Mouse (Mus musculus): Measurements from ENCODE around the gene BC030870. TPM values are rescaled to one million over a fixed set of nuclear protein-coding genes. Genes with fewer than 3 reads are reported as not detected.
"Not testable (repeated sequence)": the region's sequence is repeated elsewhere in the genome, so short reads cannot be mapped to it uniquely, and the experiment has no call there.

BC030870 gene
- not detected in 2 replicates for polyA plus RNA-seq (2016; fragmentation: Nextera tagmentation; extraction: Ambion mirVana)

DNA sequence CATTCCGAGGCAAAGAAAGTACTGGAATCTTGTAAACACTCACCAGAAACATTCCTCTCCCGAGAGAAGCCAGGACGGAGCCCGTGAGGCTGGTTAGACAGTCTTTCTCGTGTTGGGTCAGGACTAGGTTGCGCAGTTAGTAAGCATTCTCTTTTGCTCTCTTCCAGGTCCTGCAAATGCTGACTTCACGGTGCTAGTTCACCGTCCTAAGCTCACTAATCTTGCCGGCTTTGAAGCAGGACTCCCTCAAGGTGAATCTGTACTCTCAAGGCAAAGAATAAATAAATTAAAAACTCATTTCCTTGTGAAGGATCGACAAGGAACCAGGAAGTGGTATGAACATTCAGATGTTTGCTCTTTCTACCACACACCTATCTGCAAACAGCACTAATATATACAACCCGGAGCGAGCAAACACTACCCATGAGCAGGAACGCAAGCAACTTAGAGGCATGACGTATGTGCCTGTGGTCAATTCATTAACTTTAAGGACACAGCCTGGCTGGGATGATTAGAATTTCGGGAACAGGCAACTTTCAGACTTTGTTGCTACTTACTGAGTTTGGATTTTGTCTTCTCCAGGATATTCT lies at the start of gene BC030870:
Gene BC030870 (minus strand): TSS at position 365 of the 590 bp plus-strand sequence.
- 89% methylated on average over 15 of the region's 15 CpGs for WGBS
- no peaks in the 10 kb centered on the region for H3K4me1 ChIP-seq
- no peaks in the 10 kb centered on the region for H3K9me3 ChIP-seq
- H3K4me3 ChIP-seq, result no peak within 1 kb of the TSS
- H3K27me3 ChIP-seq (ENCODE audit: poor library complexity, severe bottlenecking), result no peaks in the 10 kb centered on the region
- no peak for DNase-seq (ENCODE audit: extremely low spot score, low spot score)
- H3K36me3 ChIP-seq (replicated peaks), result no peaks in the 10 kb centered on the region
- no peak within 1 kb of the TSS for H3K27ac ChIP-seq

DNA sequence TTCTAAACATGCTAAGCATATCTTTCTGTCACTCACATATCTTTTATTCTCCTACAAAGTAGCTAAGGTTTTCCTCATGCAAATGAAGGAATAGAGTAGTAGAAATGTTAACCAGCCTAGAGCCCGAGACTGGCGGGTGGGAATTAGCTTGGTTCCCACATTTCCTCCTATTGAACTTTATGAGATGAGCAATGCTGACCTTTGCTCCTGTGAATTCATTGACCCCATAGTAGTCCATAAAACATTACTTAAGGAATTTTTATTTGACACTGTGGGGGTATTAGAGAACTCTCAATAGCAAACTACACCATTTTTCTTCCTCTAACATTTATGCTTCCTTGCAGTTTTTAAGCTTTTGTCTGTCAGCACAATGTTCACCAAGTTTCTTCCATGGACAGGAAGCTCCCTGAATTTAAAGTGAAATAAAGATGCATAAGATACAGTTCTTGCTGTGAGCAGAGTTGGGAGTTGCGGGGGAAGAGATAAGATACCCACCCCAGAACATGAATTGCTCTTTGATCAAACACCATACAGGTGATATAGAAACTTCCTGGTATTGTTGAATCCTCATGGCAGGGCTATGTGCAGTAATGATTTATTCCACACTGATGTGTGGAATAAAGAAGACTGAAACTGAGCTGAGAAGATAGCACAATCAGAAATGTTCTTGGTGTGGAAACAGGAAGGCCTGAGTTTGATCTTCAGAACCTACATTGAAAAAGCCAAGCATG lies 45.5 kb upstream of the BC030870 start:
- H3K27ac ChIP-seq, result no peak overlapping the region
- no peaks in the 10 kb centered on the region for H3K9me3 ChIP-seq
- peaks cover 3% of the 10 kb centered on the region for H3K4me1 ChIP-seq
- DNase-seq (ENCODE audit: extremely low spot score, low spot score), result no peak
- WGBS, result 81% methylated on average over 3 of the region's 3 CpGs
- H3K27me3 ChIP-seq (ENCODE audit: poor library complexity, severe bottlenecking), result no peaks in the 10 kb centered on the region
- no peak overlapping the region for H3K4me3 ChIP-seq
- H3K36me3 ChIP-seq (replicated peaks), result no peaks in the 10 kb centered on the region

DNA sequence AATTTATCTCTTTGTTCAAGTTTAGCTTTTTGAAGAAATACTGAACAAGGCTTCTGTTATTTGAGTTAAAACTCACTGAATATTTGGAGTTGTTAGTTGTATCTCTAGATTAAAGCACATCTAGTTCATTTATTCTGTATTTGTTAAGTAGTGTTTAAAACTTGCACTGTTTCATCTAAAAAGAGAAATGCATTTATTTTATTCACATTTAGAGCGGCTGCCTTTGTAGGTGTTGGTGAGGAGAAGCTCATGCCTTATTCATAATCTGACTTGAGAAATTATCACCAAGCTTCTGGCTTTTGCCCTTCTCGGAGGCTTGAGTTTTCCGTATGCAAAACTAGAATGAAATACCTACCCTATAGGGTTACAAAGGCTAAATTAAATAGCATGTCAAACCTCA lies 39.8 kb upstream of the BC030870 start:
- H3K4me1 ChIP-seq, result no peaks in the 10 kb centered on the region
- H3K27me3 ChIP-seq (ENCODE audit: poor library complexity, severe bottlenecking), result no peaks in the 10 kb centered on the region
- no peaks in the 10 kb centered on the region for H3K9me3 ChIP-seq
- H3K36me3 ChIP-seq (replicated peaks), result no peaks in the 10 kb centered on the region
- no peak overlapping the region for H3K27ac ChIP-seq
- 93% methylated on average over 3 of the region's 3 CpGs for WGBS
- H3K4me3 ChIP-seq, result no peak overlapping the region
- DNase-seq (ENCODE audit: extremely low spot score, low spot score), result no peak

DNA sequence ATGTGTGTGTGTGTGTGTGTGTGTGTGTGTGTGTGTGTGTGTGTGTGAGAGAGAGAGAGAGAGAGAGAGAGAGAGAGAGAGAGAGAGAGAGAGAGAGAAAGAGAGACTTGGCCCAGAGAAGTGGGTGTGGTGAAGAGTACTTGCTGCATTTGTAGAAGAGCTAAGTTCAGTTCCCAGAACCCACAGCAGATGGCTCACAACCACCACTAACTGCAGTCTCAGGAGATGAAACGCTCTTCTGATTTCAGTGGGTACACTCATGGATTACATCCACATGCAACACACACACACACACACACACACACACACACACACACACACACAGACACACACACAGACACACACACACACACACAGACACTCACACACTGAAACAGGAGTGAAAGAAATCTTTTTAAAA lies 31.3 kb upstream of the BC030870 start:
- not testable (repeated sequence) for H3K4me3 ChIP-seq; H3K27ac ChIP-seq; DNase-seq (ENCODE audit: extremely low spot score, low spot score); H3K27me3 ChIP-seq (ENCODE audit: poor library complexity, severe bottlenecking); H3K36me3 ChIP-seq (replicated peaks); H3K4me1 ChIP-seq; H3K9me3 ChIP-seq
- 78% methylated on average over 1 of the region's 1 CpGs for WGBS

DNA sequence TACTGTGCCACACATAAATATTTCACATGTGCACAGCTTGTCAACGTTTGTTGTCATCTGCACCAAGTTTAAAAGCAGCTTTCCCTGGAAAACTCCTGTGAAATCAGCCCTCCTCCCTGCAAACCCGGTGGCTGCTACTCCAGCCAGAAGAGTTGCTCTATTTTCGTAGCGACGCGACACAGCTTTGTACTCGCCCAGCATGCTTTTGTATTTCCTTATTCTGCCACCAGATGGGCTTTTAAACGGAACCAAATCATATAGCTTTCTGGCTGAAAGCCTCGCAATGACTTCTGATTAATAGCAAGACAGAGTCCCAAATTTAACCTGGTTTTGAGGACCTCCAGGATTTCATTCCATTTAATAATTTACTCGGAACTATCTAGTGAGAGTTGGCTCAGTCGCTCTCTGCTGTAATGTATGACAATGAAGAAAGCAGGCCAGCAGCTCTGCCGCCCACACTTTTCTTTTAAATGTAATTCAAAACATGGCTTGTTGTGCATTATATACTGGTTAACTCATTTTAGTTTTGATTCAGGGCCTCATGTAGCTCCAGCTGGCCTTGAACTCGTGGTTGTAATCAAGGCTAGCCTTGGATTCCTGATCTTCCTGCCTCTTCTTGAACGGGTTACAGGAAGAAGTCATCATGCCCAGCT lies 29.9 kb upstream of the BC030870 start:
- 73% methylated on average over 14 of the region's 14 CpGs for WGBS
- Histone ChIP-seq H3K27ac (no peak overlapping the region), H3K27me3 (ENCODE audit: poor library complexity, severe bottlenecking) (no peaks in the 10 kb centered on the region), H3K4me3 (no peak overlapping the region), H3K9me3 (no peaks in the 10 kb centered on the region), H3K36me3 (replicated peaks) (no peaks in the 10 kb centered on the region), H3K4me1 (no peaks in the 10 kb centered on the region)
- DNase-seq (ENCODE audit: extremely low spot score, low spot score), result no peak

DNA sequence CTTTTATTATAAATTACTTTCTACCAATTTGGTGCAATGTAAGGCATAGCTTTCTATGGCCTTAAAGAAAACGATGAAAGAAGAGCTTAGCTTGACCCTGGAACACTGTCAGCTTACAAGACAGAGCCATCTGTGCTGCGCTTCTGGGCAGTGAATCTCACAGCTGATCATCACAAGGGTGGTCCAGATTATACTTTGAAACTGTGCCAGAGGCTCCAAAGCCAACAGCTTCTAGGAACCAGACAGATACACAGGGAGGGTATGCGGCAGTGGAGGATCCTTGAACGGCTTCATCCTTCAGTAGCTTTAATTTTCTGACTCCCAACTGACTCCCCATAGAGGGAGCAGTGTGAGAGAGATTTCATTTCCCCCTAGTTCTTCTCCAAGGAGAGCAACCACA lies 28.5 kb upstream of the BC030870 start:
- H3K4me1 ChIP-seq, result no peaks in the 10 kb centered on the region
- no peak for DNase-seq (ENCODE audit: extremely low spot score, low spot score)
- no peaks in the 10 kb centered on the region for H3K27me3 ChIP-seq (ENCODE audit: poor library complexity, severe bottlenecking)
- no peak overlapping the region for H3K4me3 ChIP-seq
- H3K27ac ChIP-seq, result no peak overlapping the region
- H3K9me3 ChIP-seq, result no peaks in the 10 kb centered on the region
- no peaks in the 10 kb centered on the region for H3K36me3 ChIP-seq (replicated peaks)
- 93% methylated on average over 4 of the region's 4 CpGs for WGBS

DNA sequence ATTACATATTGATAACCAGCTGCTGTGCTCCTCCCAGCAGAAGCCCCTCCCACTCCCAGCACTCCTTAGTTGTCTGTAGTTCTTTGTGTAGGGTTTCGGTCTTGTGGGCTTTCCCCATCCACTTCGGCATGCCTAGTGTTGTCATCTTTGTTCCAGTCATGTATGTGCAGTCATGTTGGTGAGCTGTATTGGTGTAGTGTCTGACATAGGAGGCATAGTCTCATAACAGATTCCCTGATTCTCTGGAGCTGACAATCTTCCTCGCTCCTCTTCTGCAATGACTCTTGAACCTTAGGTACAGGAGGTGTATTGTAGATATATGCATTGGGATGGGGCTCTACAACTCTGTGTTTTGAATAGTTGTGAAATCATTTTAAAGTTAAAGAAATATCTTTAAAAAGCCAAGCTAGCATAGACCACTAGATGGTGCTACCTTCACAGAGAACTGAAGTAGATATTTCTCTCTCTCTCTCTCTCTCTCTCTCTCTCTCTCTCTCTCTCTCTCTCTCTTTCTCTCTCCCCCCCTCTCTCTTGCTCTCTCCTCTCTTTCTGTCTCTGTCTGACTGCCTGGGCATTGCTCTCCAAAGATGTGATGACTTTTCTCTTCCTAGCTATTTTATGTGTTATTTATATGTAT lies 9.6 kb upstream of the BC030870 start:
- Histone ChIP-seq H3K9me3 (no peaks in the 10 kb centered on the region), H3K27me3 (ENCODE audit: poor library complexity, severe bottlenecking) (no peaks in the 10 kb centered on the region), H3K4me3 (no peak overlapping the region), H3K36me3 (replicated peaks) (no peaks in the 10 kb centered on the region), H3K27ac (no peak overlapping the region), H3K4me1 (no peaks in the 10 kb centered on the region)
- WGBS, result 74% methylated on average over 3 of the region's 3 CpGs
- no peak for DNase-seq (ENCODE audit: extremely low spot score, low spot score)

DNA sequence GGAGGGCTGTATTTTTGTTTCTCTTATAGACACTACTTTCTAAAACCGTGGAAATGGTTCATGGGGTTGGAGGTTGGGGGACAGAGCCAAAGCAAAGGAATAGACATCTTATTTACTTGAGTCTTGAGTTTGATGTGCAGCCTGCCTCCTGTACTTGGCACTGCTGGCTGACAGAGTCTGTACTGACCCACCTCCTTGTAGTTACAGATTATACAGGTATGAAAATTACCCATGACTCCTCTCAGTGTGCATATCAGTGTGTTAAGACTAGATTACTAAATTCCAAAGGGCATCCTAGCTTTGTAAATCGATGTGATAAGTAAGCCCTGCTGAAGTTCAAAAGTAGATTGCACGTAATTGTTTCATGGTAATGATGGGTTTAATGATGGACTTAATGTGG lies 2.9 kb downstream of the BC030870 start:
- no peak overlapping the region for H3K4me3 ChIP-seq
- DNase-seq (ENCODE audit: extremely low spot score, low spot score), result no peak
- no peaks in the 10 kb centered on the region for H3K4me1 ChIP-seq
- H3K36me3 ChIP-seq (replicated peaks), result no peaks in the 10 kb centered on the region
- no peak overlapping the region for H3K27ac ChIP-seq
- no peaks in the 10 kb centered on the region for H3K27me3 ChIP-seq (ENCODE audit: poor library complexity, severe bottlenecking)
- 86% methylated on average over 3 of the region's 3 CpGs for WGBS
- H3K9me3 ChIP-seq, result no peaks in the 10 kb centered on the region

DNA sequence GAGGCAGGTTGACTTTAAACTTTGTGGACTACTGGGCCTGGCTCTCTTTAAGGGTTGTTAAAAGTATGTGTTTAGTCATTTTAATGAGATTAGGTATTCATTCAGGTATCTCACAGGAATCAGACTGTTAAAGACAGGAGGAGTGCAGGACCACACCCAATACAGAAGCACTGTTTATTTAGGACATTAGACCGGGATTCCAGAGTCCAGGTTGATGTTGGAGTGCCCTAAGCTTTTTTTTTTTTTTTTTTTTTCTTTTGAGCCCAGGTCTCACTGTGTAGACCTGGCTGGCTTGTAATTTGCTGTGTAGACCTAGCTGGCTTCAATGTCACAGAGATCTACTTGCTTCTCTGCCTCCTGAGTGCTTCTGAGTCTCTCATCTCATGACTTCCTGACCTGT lies 3.3 kb downstream of the BC030870 start:
- Histone ChIP-seq H3K4me3 (no peak overlapping the region), H3K9me3 (no peaks in the 10 kb centered on the region)
- WGBS, result 86% methylated on average over 1 of the region's 1 CpGs

DNA sequence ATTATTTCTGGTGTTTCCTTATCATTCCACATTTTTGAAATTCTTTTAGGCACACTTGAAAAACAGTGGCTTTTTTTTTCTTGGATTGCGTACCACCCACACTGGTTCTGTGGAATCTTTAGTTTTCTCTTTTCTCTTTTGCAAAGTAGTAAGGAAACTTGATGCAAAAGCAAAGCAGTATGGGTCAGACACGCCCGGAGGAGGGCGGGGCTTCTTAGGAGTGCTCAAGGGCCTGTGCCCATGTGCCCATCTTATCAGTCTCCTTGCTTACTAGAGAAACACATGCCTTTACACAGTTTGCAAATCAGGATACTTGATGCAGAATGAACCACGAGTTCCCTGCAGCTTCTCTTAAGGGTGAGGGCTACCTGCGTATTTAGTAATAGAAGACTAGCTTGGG lies 17.3 kb downstream of the BC030870 start:
- 85% methylated on average over 6 of the region's 6 CpGs for WGBS
- no peaks in the 10 kb centered on the region for H3K4me1 ChIP-seq

More for the DNA sequence above, 3.3 kb downstream of the BC030870 start:
- no peak overlapping the region for H3K27ac ChIP-seq
- no peaks in the 10 kb centered on the region for H3K36me3 ChIP-seq (replicated peaks)
- no peaks in the 10 kb centered on the region for H3K4me1 ChIP-seq
- no peaks in the 10 kb centered on the region for H3K27me3 ChIP-seq (ENCODE audit: poor library complexity, severe bottlenecking)
- no peak for DNase-seq (ENCODE audit: extremely low spot score, low spot score)

DNA sequence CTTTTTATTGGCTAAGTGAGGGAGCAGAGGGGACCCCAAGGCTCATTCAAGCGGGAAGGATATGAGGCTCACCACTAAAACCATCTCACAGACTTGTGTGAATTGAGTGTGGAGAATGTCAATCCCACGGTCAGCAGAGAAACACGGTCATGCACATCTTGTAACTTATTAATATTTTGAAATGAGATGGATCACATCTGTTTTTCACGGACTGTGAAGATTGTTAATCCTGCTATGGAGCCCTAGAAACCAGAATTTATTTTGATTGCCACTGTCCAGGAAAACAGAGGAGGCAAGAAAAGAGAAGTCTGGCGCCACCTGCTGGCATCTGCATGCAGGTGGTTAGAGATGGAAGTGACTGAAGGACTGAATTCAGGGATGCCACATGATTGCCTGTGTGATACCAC lies 19.1 kb downstream of the BC030870 start:
- Histone ChIP-seq H3K36me3 (replicated peaks) (no peaks in the 10 kb centered on the region), H3K27me3 (ENCODE audit: poor library complexity, severe bottlenecking) (no peaks in the 10 kb centered on the region), H3K27ac (no peak overlapping the region), H3K9me3 (no peaks in the 10 kb centered on the region), H3K4me3 (no peak overlapping the region), H3K4me1 (no peaks in the 10 kb centered on the region)
- 47% methylated on average over 5 of the region's 5 CpGs for WGBS
- DNase-seq (ENCODE audit: extremely low spot score, low spot score), result peak; percentile 60

More for the DNA sequence above, 17.3 kb downstream of the BC030870 start:
- Histone ChIP-seq H3K27me3 (ENCODE audit: poor library complexity, severe bottlenecking) (no peaks in the 10 kb centered on the region), H3K36me3 (replicated peaks) (no peaks in the 10 kb centered on the region), H3K4me3 (no peak overlapping the region), H3K9me3 (no peaks in the 10 kb centered on the region), H3K27ac (no peak overlapping the region)
- no peak for DNase-seq (ENCODE audit: extremely low spot score, low spot score)

DNA sequence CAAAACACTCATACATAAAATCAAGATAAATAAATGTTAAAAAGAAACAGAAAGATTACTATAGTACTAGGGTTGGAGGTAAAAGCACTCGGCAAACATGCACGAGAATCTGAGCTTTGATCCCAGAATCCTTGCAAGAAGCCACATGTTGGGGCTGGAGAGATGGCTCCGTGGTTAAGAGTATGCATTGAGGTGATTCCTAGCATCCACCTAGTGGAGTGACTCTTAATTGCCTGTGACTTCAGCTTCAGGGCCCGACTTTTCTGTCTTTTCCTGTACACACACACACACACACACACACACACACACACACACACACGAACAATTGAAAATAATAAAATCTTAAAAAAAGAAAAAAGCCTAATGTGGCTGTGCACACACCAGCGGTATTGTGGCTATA lies 20.4 kb downstream of the BC030870 start:
- H3K27ac ChIP-seq, result no peak overlapping the region
- H3K4me1 ChIP-seq, result no peaks in the 10 kb centered on the region
- H3K9me3 ChIP-seq, result no peaks in the 10 kb centered on the region
- no peaks in the 10 kb centered on the region for H3K27me3 ChIP-seq (ENCODE audit: poor library complexity, severe bottlenecking)
- H3K36me3 ChIP-seq (replicated peaks), result no peaks in the 10 kb centered on the region
- 75% methylated on average over 6 of the region's 6 CpGs for WGBS
- no peak overlapping the region for H3K4me3 ChIP-seq
- DNase-seq (ENCODE audit: extremely low spot score, low spot score), result no peak

All from forebrain, embryonic 10.5 days (tissue).